Mouse (Mus musculus): ENCODE results near the gene Nav3. TPM values are rescaled to one million over a fixed set of nuclear protein-coding genes. Genes with fewer than 3 reads are reported as not detected.

The Nav3 gene
- total RNA-seq, 2 experiments from 2014 or later: 4.1 to 5.0 TPM

- no peak for DNase-seq (ENCODE audit: low spot score)
- intact Hi-C loops (cut with DNase I): no loop called here
Observed at GRCm38 (mm10) chr10:109875312-109875830, 580.6 kb downstream of the Nav3 start.

DNA sequence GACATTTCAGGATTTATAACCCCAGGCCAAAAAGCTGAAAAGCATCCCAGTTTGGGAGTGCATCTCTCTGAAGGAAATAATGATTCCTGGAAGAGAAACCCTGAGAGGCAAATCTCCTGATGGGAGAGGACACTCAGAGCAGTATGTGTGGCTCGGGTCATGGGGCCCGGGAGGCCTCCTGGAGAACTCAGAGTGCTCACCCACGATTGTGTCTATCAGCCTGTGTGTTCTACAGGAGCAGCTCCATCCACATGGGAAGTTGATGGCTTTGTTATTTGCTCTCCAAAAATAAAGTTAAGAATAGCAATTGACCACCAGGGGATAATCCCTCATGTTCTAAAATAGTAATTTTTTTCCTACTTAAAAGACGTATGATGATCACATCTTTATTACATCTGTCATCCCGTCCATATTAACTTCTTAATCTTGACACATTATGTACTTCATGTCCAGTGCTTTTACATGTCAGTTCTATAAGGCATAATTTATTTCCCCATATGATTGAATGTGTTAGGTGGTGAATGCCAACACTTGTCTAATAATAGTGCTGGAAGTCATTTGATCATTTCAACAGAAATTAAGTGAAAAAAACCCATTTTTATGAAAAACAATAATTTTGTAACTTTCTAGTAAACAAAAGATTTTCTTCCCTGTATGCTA is 581.2 kb downstream of the Nav3 start:
- DNase-seq (ENCODE audit: low spot score): no peak
- intact Hi-C loops (cut with DNase I): no loop called here

DNA sequence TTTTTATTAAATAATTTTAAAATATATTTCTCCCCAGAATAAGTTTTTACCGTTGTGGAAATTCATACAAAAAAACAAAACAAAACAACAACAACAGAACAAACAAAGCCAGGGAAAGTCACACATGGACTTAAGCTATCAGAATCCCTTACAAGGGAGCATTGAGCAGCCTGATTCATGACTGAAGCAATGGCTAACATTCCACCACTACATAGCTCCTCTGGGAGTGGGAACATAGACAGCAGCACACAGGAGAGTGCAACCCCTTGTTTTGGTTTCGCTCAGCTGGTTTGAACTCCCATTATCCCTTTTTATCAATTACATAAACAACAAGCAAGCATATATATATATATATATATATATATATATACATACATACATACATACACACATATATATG is 589.9 kb downstream of the Nav3 start:
- intact Hi-C loops (cut with DNase I): no loop called here
- DNase-seq (ENCODE audit: low spot score): no peak

GRCm38 (mm10) chr10:109865391-109865790 is 590.6 kb downstream of the Nav3 start:
- intact Hi-C loops (cut with DNase I): no loop called here
- DNase-seq (ENCODE audit: low spot score): no peak

- DNase-seq (ENCODE audit: low spot score): no peak
- intact Hi-C loops (cut with DNase I): loop anchor here (1.0 kb wide), 1 partner anchor 98 kb away; no protein-coding TSS in a partner anchor
Observed at GRCm38 (mm10) chr10:109864708-109865107, 591.3 kb downstream of the Nav3 start.

DNA sequence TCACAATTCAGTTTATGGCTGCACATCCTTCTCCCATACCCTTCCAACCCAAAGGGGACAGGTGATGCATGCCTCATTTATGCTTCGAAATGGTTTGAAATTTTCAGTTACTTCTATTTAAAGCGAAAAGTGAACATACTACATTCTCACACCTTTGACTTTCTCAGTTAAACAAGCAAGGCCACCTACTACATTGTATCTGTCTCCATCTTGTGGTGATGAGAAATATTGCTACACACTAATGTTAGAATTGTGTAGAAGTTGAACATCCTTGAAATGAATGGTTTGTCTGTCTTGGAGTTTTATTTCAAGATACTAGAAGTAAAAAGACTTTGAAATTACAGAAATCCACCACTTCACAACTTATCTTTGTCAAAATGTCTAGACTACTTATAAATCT is 594.7 kb downstream of the Nav3 start:
- no peak for DNase-seq (ENCODE audit: low spot score)
- intact Hi-C loops (cut with DNase I): no loop called here

DNA sequence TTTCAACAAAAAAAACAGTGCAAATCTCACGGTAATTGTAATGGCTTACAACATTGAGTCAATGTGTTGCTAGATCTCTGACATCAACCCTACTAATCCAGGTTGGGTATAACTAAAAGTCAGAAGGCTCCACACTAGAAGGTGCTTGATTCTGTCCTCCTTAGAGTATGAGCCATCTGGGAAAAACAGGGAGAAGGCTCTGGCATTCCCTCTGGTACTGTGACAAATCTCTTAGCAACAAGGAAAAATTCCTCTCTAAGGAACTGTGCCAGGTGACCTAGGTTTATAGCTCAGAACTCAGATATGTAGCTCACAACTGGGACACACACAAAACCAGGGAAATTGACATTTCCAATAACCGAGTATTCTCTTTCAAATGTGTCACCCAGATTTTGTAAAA is 597.4 kb downstream of the Nav3 start:
- DNase-seq (ENCODE audit: low spot score): no peak
- intact Hi-C loops (cut with DNase I): no loop called here

DNA sequence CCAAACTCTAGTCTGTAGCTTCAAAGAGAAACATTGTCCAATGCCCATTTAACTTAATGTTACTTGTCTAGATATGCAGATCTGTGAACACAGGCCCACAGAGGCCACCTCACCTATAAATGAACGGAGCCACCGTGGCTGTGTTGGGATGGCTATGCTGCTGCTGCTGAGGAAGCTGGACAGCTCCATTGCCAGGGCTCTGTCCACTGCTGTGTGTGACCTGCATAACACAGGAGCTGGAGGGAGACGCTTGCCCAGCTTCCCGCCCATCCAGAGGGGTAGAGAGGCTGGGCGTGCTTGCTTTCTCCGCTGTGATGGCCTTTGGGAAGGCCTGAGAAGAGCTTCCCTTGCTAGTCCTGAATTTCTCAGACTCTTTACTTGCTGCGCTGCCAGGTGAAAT is 603.6 kb downstream of the Nav3 start:
- intact Hi-C loops (cut with DNase I): no loop called here
- no peak for DNase-seq (ENCODE audit: low spot score)

DNA sequence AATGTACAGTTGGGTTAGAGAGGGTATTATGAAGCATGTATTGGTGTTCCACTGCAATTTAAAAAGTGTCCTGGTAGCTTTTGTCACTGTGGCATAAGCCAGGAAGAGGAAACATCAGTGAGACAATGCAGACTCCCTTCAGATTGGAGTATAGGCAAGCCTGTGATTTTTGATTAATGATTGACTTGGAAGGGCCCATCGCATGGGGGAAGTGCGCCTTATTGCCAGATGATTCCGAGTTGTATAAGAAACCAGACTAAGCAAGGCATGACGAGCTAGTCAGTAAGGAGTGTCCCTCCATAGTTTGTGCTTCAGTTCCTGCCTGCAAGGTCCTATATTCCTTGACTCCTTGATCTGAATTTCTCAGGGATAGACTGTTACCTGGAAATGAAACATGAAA is 608.4 kb downstream of the Nav3 start:
- intact Hi-C loops (cut with DNase I): no loop called here

DNA sequence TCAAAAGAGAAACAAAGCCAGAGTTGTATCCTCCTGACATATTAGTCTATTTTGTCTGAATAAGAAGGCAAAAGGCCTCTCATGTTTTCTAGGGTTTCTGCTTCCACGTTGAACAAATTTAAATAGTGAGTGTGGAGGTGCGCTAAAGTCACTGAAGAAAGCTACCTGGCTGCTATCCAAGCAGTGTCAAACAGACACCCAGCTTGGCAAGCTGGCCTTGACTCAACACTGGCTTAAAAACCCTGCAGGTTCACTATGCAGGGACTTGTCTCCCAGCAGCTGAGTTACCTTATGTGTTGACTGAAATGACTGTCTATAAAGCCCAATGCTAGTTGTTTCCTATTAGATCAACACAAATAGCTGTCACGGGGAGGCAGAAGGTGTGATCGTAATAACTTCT is 612.3 kb downstream of the Nav3 start:
- DNase-seq (ENCODE audit: low spot score): no peak
- intact Hi-C loops (cut with DNase I): no loop called here

More for the DNA sequence above, 608.4 kb downstream of the Nav3 start:
- DNase-seq (ENCODE audit: low spot score): no peak

DNA sequence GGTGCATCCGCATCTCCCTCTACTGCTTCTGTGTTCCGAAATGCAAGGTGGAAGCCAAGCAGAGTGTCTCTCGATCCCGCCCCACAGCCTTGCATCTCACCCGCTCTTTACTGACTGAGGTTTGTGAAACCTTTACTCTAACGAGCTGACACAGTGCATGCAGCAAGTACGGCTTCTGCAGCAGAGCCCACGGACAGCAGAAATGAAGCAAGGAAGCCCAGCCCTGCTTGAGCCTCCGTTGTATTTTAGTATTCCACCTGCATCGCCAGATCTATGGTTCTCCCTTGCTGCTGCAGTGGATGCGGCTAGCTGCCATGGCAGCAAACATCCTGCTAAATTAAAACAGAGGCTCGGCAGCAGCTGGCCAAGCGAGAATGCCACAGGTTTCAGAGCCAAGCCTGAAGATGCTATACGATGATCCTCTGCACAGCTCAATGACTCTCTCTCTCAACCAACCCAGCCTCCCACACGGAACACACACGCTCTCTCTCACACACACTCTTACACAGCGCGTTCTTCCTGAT is 623.2 kb downstream of the Nav3 start:
- intact Hi-C loops (cut with DNase I): no loop called here
- DNase-seq (ENCODE audit: low spot score): no peak

GRCm38 (mm10) chr10:109806782-109807493 is 649.1 kb downstream of the Nav3 start:
- DNase-seq (ENCODE audit: low spot score): no peak
- intact Hi-C loops (cut with DNase I): no loop called here

DNA sequence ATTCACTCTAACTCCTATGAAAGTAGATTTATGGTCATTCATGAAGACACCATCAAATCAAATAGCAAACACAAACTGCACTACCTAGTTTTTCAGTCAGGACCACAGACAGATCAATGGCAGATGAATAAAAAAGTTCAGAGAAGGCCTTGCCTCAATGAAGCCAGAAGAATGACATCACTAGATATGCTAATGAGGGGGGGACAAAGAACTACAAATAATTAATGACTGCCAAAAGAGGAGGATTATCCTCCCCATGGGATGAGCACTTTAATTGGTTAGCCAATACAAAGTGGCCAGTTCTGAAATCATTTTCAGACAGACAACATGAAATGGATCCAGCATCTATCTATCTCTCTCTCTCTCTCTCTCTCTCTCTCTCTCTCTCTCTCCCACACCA is 652.6 kb downstream of the Nav3 start:
- intact Hi-C loops (cut with DNase I): no loop called here
- DNase-seq (ENCODE audit: low spot score): no peak

DNA sequence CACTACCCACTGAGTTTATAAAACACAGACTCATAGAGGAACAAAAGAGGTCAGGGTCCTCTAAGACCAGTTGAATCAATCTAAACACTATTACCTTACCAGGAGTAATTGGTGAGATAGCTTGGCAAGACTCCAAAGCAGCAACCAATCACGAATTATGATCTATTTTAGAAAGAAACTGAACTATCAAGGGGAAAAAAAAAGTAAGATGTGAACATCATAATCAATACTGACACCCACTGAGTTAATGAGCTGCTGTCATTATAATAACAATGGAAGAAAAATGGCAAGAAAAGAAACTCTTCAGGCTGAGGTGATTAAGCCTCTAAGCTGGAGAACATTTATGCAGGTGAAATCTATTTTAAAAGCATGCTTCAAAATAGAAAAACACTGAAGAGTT is 653.8 kb downstream of the Nav3 start:
- intact Hi-C loops (cut with DNase I): no loop called here

DNA sequence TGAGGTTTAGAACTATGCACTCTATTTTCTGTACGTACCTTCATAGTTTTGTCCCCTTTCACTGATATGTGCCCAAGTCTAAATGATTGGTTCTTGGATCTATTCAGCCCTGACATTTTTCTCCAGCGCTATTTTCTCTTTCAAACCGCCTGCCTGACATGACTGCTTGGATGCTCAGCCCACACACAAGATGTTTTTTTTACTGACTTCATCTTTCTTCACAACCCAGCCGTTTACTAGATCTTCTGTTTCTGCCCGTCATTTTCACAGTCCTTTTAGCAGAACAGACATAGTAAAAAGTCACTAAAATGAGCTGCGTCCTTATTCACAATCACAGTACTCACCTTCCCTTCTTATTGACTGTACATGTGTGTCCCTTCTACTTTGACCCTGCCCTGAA is 656.8 kb downstream of the Nav3 start:
- intact Hi-C loops (cut with DNase I): no loop called here
- DNase-seq (ENCODE audit: low spot score): no peak

More for the DNA sequence above, 653.8 kb downstream of the Nav3 start:
- no peak for DNase-seq (ENCODE audit: low spot score)

- intact Hi-C loops (cut with DNase I): no loop called here
- DNase-seq (ENCODE audit: low spot score): no peak
Observed at GRCm38 (mm10) chr10:109796981-109797380, 659.0 kb downstream of the Nav3 start.

- DNase-seq (ENCODE audit: low spot score): no peak
- intact Hi-C loops (cut with DNase I): no loop called here
Observed at GRCm38 (mm10) chr10:109793491-109793890, 662.5 kb downstream of the Nav3 start.

DNA sequence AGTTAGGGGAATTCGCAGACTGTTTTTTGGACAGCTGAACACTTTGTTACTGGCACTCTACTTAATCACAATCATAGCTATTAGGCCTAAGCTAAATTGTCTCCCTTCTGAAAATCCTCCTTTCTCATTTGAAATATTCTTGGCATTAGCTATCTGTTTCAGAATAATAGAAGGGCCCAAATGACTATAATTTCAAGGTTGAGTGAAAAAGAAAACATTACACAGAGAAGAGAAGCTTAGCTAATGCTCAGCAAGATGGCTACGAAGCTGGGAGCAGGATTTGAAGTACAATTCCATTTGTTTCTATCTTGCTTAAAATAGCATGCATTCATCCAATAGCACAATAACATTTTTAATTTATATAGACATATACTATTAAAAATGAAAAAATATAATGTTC is 667.3 kb downstream of the Nav3 start:
- intact Hi-C loops (cut with DNase I): no loop called here

DNA sequence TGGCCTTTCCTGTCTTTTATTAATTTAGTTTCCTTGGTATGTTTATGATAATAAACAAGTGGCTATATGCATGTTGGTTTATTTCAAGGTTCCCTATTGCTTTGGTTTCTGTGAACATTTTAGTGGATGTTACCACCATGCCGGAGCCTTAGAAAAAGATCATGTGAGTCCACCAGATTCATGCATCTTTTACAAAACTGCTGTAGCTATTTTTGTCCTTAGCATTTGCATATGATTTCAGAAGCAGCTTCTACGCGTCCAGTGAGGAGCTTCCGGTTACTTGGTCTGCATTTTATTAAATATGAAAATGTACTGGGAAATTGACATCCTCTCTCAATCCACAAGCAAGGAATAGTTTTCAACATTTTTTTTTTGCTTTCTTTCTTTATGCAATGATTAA is 676.9 kb downstream of the Nav3 start:
- DNase-seq (ENCODE audit: low spot score): no peak
- intact Hi-C loops (cut with DNase I): no loop called here

More for the DNA sequence above, 667.3 kb downstream of the Nav3 start:
- no peak for DNase-seq (ENCODE audit: low spot score)

GRCm38 (mm10) chr10:109769092-109769491 is 686.9 kb downstream of the Nav3 start:
- no peak for DNase-seq (ENCODE audit: low spot score)
- intact Hi-C loops (cut with DNase I): no loop called here

GRCm38 (mm10) chr10:109765650-109766049 is 690.4 kb downstream of the Nav3 start:
- DNase-seq (ENCODE audit: low spot score): no peak
- intact Hi-C loops (cut with DNase I): loop anchor here (1.0 kb wide), 1 partner anchor 99 kb away; no protein-coding TSS in a partner anchor

All from heart, postnatal 25 days (tissue).